In the genomic region with DNA sequence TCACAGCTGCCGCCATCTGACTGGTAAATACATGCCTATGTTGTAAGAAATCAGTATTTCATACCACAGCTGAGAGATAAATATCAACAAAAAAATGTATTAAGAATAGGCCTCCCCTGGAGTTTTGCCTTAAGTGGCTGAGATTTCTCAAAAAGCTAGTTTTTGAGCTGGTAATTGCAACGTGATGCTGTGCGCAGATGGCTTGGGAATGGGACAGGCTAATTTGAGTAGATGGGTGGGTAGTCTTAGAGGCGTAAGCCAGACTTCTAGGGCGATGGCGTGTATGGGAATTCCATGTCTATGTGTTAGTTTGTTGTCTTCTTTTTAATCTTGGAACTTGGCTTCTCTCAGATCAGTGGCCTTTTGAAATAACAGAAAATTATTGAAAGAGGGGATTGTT, we compare ENCODE assay signal across 13 mouse cellular contexts. TPM values are rescaled to one million over a fixed set of nuclear protein-coding genes. Genes with fewer than 3 reads are reported as not detected.
"Had no signal": no experiment of that assay in that cellular context is flagged by ENCODE, and none has a peak within 500 bp of the region (broad histone marks: within the 10 kb centered on the region; RNA-seq: fewer than 3 reads in every experiment).

No protein-coding gene starts in this region.

- H3K4me1 ChIP-seq: limb, embryonic 13.5 days; midbrain, embryonic 12.5 days had no signal

- H3K36me3 ChIP-seq: limb, embryonic 13.5 days; midbrain, embryonic 12.5 days had no signal

- H3K4me2 ChIP-seq: limb, embryonic 13.5 days; midbrain, embryonic 12.5 days had no signal

- DNase-seq: kidney, adult 11 months; kidney, adult 9 months; kidney, postnatal 36 days; lung, adult 18-20 months; spleen, adult 18-20 months; thymus, adult 2 months; thymus, postnatal 25 days had no signal

- H3K27me3 ChIP-seq: limb, embryonic 13.5 days; midbrain, embryonic 12.5 days had no signal

- H3K4me3 ChIP-seq: limb, embryonic 13.5 days; midbrain, embryonic 12.5 days had no signal

- H3K9ac ChIP-seq: limb, embryonic 13.5 days; liver, embryonic 14.5 days; midbrain, embryonic 12.5 days had no signal

- H3K9me3 ChIP-seq: limb, embryonic 13.5 days; midbrain, embryonic 12.5 days had no signal

- H3K27ac ChIP-seq: kidney, postnatal 0 days; limb, embryonic 13.5 days; liver, embryonic 14.5 days; midbrain, embryonic 12.5 days had no signal

RNA-seq across cellular contexts. Expression of gene Timp4, which starts 39.8 kb away (rescaled TPM):
- total RNA-seq: liver, adult 2 months; megakaryocyte-erythroid progenitor cell, adult 5-6 weeks had no signal
- polyA plus RNA-seq: liver, adult 2 months; liver, embryonic 14.5 days had no signal
